Mouse (Mus musculus): ENCODE data around the gene Taf12. TPM values are rescaled to one million over a fixed set of nuclear protein-coding genes. Genes with fewer than 3 reads are reported as not detected.
"Not testable (repeated sequence)": the region's sequence is repeated elsewhere in the genome, so short reads cannot be mapped to it uniquely, and the experiment has no call there.

The Taf12 gene
- polyA plus RNA-seq, 1 experiment from 2014 or later: 39.8 TPM

GRCm38 (mm10) chr4:132259248-132259647 lies 14.9 kb upstream of the Taf12 start:
- H3K4me3 ChIP-seq (replicated peaks): no peak overlapping the region
- H3K27me3 ChIP-seq (replicated peaks): no peaks in the 10 kb centered on the region
- H3K9ac ChIP-seq: 0 out of 2 replicates have a peak overlapping the region, but pooled peaks have one; percentile 20
- no peak for ATAC-seq
- no peak overlapping the region for H3K27ac ChIP-seq
- H3K4me2 ChIP-seq (replicated peaks): peak overlapping the region; percentile 80
- no peaks in the 10 kb centered on the region for H3K9me3 ChIP-seq
- H3K36me3 ChIP-seq: no peaks in the 10 kb centered on the region
- peaks cover 9% of the 10 kb centered on the region for H3K4me1 ChIP-seq (replicated peaks)
- WGBS: 79% methylated on average over 4 of the region's 4 CpGs

DNA sequence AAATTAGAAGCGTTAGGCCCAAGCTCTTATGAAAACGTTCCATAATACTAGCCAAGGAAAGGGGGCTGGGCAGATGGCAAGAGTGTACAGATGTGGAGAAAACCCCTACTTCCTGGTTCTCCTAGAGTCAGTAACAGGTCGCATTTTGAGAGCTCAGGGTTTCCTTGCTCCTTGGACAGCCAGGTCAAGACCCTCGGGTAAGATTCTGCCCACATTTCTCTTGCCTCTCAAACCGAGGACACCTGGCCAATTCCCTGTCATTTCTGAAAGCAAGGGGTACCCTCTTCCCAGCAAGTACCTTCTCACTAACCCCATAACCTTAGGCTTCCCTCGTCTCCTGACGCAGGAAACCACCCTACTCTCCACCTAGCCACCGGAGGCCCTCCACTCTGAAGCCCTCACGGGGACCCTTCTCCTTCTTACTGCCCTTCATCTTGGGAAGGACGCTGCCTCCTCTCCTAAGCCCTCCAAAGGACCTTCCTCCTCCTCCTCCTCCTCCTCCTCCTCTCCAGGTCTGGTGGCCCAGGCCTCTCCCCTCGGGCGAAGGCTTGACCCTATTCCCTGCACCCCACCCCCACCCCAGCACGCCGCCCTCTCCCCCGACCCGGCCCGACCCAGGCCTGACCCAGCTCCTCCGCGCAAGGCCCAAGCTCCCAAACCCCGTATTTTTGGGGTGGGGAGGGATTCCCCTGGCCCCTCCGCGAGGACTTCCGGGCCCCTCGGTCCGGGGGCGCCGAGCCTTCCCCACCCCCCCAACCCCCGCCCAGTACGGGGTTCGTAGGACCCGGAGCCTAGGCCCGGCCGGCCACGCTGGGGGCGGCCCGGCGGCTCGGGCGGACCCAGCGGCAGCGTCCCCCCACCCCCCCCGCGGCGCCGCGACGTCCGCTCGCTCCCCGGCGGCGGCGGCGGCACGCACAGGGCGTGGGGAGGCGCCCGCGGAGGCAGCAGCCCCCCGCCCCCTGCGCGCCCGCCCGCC lies 13.5 kb upstream of the Taf12 start:
- H3K9ac ChIP-seq: peak overlapping the region; percentile 92
- H3K9me3 ChIP-seq: no peaks in the 10 kb centered on the region
- H3K36me3 ChIP-seq: no peaks in the 10 kb centered on the region
- peak overlapping the region; percentile 80 for H3K4me2 ChIP-seq (replicated peaks)
- H3K27ac ChIP-seq: peak overlapping the region; percentile 93
- peaks cover 9% of the 10 kb centered on the region for H3K4me1 ChIP-seq (replicated peaks)
- peak overlapping the region; percentile 73 for H3K4me3 ChIP-seq (replicated peaks)
- WGBS: 2% methylated on average over 37 of the region's 64 CpGs
- no peaks in the 10 kb centered on the region for H3K27me3 ChIP-seq (replicated peaks)
- peak; percentile 89 for ATAC-seq

GRCm38 (mm10) chr4:132261514-132262357 lies 12.4 kb upstream of the Taf12 start, which contains the start of gene Gmeb1:
TSS of gene Gmeb1 (minus strand) at chr4:132261602.
- peak; percentile 92 for ATAC-seq
- no peaks in the 10 kb centered on the region for H3K9me3 ChIP-seq
- H3K36me3 ChIP-seq: no peaks in the 10 kb centered on the region
- H3K4me2 ChIP-seq (replicated peaks): peak within 1 kb of the TSS; percentile 80
- peaks cover 9% of the 10 kb centered on the region for H3K4me1 ChIP-seq (replicated peaks)
- peak within 1 kb of the TSS; percentile 92 for H3K9ac ChIP-seq
- peak within 1 kb of the TSS; percentile 93 for H3K27ac ChIP-seq
- 11% methylated on average over 44 of the region's 49 CpGs for WGBS
- peak within 1 kb of the TSS; percentile 73 for H3K4me3 ChIP-seq (replicated peaks)
- no peaks in the 10 kb centered on the region for H3K27me3 ChIP-seq (replicated peaks)

DNA sequence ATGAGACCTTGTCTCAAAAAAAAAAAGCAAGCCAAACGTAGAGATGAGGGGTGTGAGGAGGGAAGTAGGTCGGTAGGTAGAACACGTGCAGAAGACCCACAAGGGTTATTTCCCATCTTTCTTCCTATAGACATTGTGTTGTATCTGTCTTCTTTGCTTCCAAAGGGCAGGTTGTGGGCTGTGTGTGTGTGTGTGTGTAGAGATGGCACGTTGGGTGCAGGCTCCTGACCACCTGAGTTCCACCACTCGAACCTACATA lies 11.9 kb upstream of the Taf12 start:
- no peak for ATAC-seq
- Histone ChIP-seq H3K4me2 (replicated peaks) (peak overlapping the region; percentile 65), H3K9ac (no peak overlapping the region), H3K9me3 (no peaks in the 10 kb centered on the region), H3K27ac (no peak overlapping the region), H3K27me3 (replicated peaks) (no peaks in the 10 kb centered on the region), H3K4me1 (replicated peaks) (peaks cover 9% of the 10 kb centered on the region), H3K4me3 (replicated peaks) (no peak overlapping the region), H3K36me3 (no peaks in the 10 kb centered on the region)
- WGBS: 69% methylated on average over 5 of the region's 5 CpGs

DNA sequence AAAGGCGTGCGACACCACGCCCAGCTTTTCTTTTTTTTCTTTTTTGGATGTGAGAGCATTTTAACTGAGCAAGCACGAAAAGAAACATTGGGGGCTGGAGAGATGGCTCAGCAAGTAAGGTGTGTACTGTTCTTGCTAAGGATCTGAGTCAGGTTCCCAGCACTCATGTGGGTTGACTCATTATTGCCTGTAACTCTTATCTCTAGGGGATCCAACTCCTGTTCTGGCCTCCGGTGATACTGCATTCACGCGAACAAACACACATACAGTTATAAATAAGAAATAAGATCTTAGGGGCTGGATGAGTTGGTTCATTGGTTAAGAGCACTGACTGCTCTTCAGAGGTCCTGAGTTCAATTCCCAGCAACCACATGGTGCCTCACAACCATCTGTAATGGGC lies 10.9 kb upstream of the Taf12 start:
- H3K4me3 ChIP-seq (replicated peaks): no peak overlapping the region
- no peak overlapping the region for H3K27ac ChIP-seq
- 95% methylated on average over 7 of the region's 7 CpGs for WGBS
- no peak overlapping the region for H3K4me2 ChIP-seq (replicated peaks)
- ATAC-seq: no peak
- H3K36me3 ChIP-seq: no peaks in the 10 kb centered on the region
- no peaks in the 10 kb centered on the region for H3K9me3 ChIP-seq
- H3K27me3 ChIP-seq (replicated peaks): no peaks in the 10 kb centered on the region
- peaks cover 9% of the 10 kb centered on the region for H3K4me1 ChIP-seq (replicated peaks)
- H3K9ac ChIP-seq: no peak overlapping the region

DNA sequence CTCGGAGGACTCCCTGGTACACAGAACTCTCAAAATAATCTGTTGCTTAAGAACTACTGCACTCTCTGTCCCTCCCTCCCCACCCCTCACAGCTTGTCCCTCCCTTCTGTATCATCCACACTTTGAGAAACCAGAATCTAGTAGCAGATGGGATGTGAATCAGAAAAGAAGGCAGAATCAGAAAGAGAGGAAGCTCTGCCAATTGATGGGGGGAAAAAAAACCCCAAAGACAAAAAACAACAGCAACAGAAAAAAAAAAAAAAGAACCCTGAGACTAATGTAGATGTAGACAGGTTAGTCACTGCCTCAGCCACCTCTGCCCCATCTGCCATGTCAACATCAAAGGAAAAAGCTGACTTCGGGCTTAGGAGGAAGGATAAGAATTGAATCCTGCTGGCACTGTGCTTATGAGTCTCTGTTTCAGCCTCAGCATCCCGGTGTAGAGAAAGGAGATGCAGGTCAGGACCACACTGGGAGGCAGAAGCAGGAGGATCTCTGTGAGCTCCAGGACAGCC lies 7.3 kb upstream of the Taf12 start:
- Histone ChIP-seq H3K4me3 (replicated peaks) (no peak overlapping the region), H3K36me3 (no peaks in the 10 kb centered on the region), H3K4me1 (replicated peaks) (0 out of 2 replicates have a peak, but pooled peaks cover 4% of the 10 kb centered on the region), H3K27ac (no peak overlapping the region), H3K9ac (no peak overlapping the region), H3K4me2 (replicated peaks) (no peak overlapping the region), H3K27me3 (replicated peaks) (no peaks in the 10 kb centered on the region), H3K9me3 (no peaks in the 10 kb centered on the region)
- 85% methylated on average over 3 of the region's 3 CpGs for WGBS
- no peak for ATAC-seq

GRCm38 (mm10) chr4:132268871-132269739 lies 5.1 kb upstream of the Taf12 start:
- no peak overlapping the region for H3K9ac ChIP-seq
- no peak overlapping the region for H3K4me3 ChIP-seq (replicated peaks)
- 12% methylated on average over 6 of the region's 6 CpGs for WGBS
- no peaks in the 10 kb centered on the region for H3K9me3 ChIP-seq
- 0 out of 2 replicates have a peak, but pooled peaks cover 8% of the 10 kb centered on the region for H3K4me1 ChIP-seq (replicated peaks)
- H3K27me3 ChIP-seq (replicated peaks): no peaks in the 10 kb centered on the region
- no peaks in the 10 kb centered on the region for H3K36me3 ChIP-seq
- no peak overlapping the region for H3K4me2 ChIP-seq (replicated peaks)
- peak; percentile 1; the same call in 1 of the 2 replicates for ATAC-seq
- H3K27ac ChIP-seq: peak overlapping the region; percentile 62; the same call in 1 of the 2 replicates

- Histone ChIP-seq H3K4me1 (replicated peaks) (0 out of 2 replicates have a peak, but pooled peaks cover 8% of the 10 kb centered on the region), H3K9me3 (no peaks in the 10 kb centered on the region), H3K4me3 (replicated peaks) (peak overlapping the region; percentile 23), H3K27me3 (replicated peaks) (no peaks in the 10 kb centered on the region), H3K36me3 (no peaks in the 10 kb centered on the region), H3K27ac (peak overlapping the region; percentile 92), H3K9ac (peak overlapping the region; percentile 37), H3K4me2 (replicated peaks) (peak overlapping the region; percentile 65)
- WGBS: under 1% methylated on average over 35 of the region's 35 CpGs
- peak; percentile 86 for ATAC-seq
Measured at GRCm38 (mm10) chr4:132269740-132270560, 4.2 kb upstream of the Taf12 start.

GRCm38 (mm10) chr4:132273166-132273565 lies 1.0 kb upstream of the Taf12 start:
- no peaks in the 10 kb centered on the region for H3K27me3 ChIP-seq (replicated peaks)
- H3K4me2 ChIP-seq (replicated peaks): peak overlapping the region; percentile 82; the same call in 1 of the 2 replicates
- no peaks in the 10 kb centered on the region for H3K9me3 ChIP-seq
- H3K36me3 ChIP-seq: no peaks in the 10 kb centered on the region
- H3K4me1 ChIP-seq (replicated peaks): 0 out of 2 replicates have a peak, but pooled peaks cover 8% of the 10 kb centered on the region
- no peak overlapping the region for H3K4me3 ChIP-seq (replicated peaks)
- peak overlapping the region; percentile 76; the same call in 1 of the 2 replicates for H3K9ac ChIP-seq
- no peak overlapping the region for H3K27ac ChIP-seq
- ATAC-seq: no peak
- WGBS: 58% methylated on average over 2 of the region's 2 CpGs

- ATAC-seq: no peak
- H3K9ac ChIP-seq: no peak overlapping the region
- H3K36me3 ChIP-seq: no peaks in the 10 kb centered on the region
- H3K27me3 ChIP-seq (replicated peaks): no peaks in the 10 kb centered on the region
- 86% methylated on average over 3 of the region's 3 CpGs for WGBS
- H3K4me2 ChIP-seq (replicated peaks): no peak overlapping the region
- 0 out of 2 replicates have a peak, but pooled peaks cover 4% of the 10 kb centered on the region for H3K4me1 ChIP-seq (replicated peaks)
- H3K4me3 ChIP-seq (replicated peaks): no peak overlapping the region
- no peaks in the 10 kb centered on the region for H3K9me3 ChIP-seq
- no peak overlapping the region for H3K27ac ChIP-seq
Measured at GRCm38 (mm10) chr4:132275949-132276348, 1.8 kb downstream of the Taf12 start.

- not testable (repeated sequence) for H3K9ac ChIP-seq; H3K4me3 ChIP-seq (replicated peaks); ATAC-seq; H3K27ac ChIP-seq; H3K4me2 ChIP-seq (replicated peaks); H3K9me3 ChIP-seq; H3K27me3 ChIP-seq (replicated peaks); H3K4me1 ChIP-seq (replicated peaks)
- WGBS: 76% methylated on average over 3 of the region's 5 CpGs
- peaks cover 22% of the 10 kb centered on the region; the same call in 1 of the 2 replicates for H3K36me3 ChIP-seq
Measured at GRCm38 (mm10) chr4:132288840-132289239, 14.7 kb downstream of the Taf12 start.

Data from intestine, embryonic 15.5 days (tissue).